Mouse (Mus musculus): ENCODE results near the gene Zfp870. TPM values are rescaled to one million over a fixed set of nuclear protein-coding genes. Genes with fewer than 3 reads are reported as not detected.

The Zfp870 gene
- 8.4 and 9.8 TPM in 2 replicates for polyA plus RNA-seq (2014; fragmentation: Nextera tagmentation; extraction: Ambion mirVana)

GRCm38 (mm10) chr17:32891239-32892180, at the start of gene Zfp870:
Gene Zfp870 (minus strand): TSS chr17:32891642.
- Histone ChIP-seq H3K9ac (ENCODE audit: low read length) (peak within 1 kb of the TSS; percentile 84), H3K27ac (replicated peaks; ENCODE audit: low read depth, low read length) (peak within 1 kb of the TSS; percentile 67), H3K9me3 (ENCODE audit: control insufficient read depth, low read length) (no peaks in the 10 kb centered on the region), H3K4me1 (ENCODE audit: control insufficient read depth, insufficient read depth, low read length) (peaks cover 4% of the 10 kb centered on the region), H3K4me2 (ENCODE audit: low read depth, severe bottlenecking) (peak within 1 kb of the TSS; percentile 53), H3K4me3 (ENCODE audit: low read depth, low read length) (peak within 1 kb of the TSS; percentile 80), H3K36me3 (ENCODE audit: control insufficient read depth, insufficient read depth, low read length) (no peaks in the 10 kb centered on the region), H3K27me3 (ENCODE audit: control insufficient read depth, insufficient read depth, low read length) (no peaks in the 10 kb centered on the region)
- 13% methylated on average over 33 of the region's 33 CpGs for WGBS
- DNase-seq (ENCODE audit: low spot score) (peak; percentile 88), ATAC-seq (ENCODE audit: insufficient number of reproducible peaks, low FRiP score, low TSS enrichment, low read depth) (peak; percentile 97)

DNA sequence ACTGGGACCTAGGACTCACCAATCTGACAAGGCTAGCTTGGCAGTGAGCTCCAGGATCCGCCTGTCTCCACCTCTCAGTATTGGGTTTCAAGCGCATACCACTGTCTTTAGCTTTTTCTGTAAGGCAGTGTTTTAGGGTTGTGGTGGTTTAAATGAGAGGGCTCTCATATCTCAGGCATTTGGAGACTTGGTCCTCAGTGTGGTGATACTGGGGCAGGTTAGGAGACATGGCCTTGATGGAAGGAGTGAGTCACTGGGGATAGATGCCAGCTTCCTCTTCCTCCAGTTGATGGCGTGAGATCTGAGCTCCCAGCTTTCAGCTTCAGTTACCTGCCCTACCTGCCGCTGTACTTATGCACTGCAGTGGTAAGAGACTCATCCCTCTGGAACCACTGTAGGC, 48.4 kb upstream of the Zfp870 start:
- no peak for ATAC-seq (ENCODE audit: insufficient number of reproducible peaks, low FRiP score, low TSS enrichment, low read depth)
- H3K4me2 ChIP-seq (ENCODE audit: low read depth, severe bottlenecking) = no peak overlapping the region
- no peaks in the 10 kb centered on the region for H3K27me3 ChIP-seq (ENCODE audit: control insufficient read depth, insufficient read depth, low read length)
- 80% methylated on average over 4 of the region's 4 CpGs for WGBS
- H3K27ac ChIP-seq (replicated peaks; ENCODE audit: low read depth, low read length) = no peak overlapping the region
- no peaks in the 10 kb centered on the region for H3K9me3 ChIP-seq (ENCODE audit: control insufficient read depth, low read length)
- H3K4me3 ChIP-seq (ENCODE audit: low read depth, low read length) = no peak overlapping the region
- no peak for DNase-seq (ENCODE audit: low spot score)
- no peaks in the 10 kb centered on the region for H3K36me3 ChIP-seq (ENCODE audit: control insufficient read depth, insufficient read depth, low read length)
- no peak overlapping the region for H3K9ac ChIP-seq (ENCODE audit: low read length)
- H3K4me1 ChIP-seq (ENCODE audit: control insufficient read depth, insufficient read depth, low read length) = no peaks in the 10 kb centered on the region

DNA sequence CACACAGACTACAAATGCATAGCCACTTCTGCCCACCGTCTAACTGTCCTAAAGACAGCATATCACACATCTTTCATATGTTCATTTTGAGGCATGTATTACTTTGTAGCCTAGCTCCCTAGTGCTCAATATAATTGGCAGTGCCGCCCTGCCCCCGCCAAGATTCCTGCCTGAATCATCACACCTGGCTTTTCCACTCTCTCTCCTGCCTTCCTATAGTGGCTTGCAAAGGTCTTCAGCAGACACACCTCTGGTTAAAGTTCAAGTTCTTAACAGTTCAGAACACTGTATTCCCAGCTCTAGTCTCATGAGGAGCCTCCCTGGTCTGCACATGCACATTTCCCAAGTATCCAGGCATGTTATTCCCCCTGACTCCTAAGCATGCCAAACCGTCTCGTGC, 36.4 kb upstream of the Zfp870 start:
- no peak overlapping the region for H3K27ac ChIP-seq (replicated peaks; ENCODE audit: low read depth, low read length)
- ATAC-seq (ENCODE audit: insufficient number of reproducible peaks, low FRiP score, low TSS enrichment, low read depth) (no peak), DNase-seq (ENCODE audit: low spot score) (no peak)
- no peaks in the 10 kb centered on the region for H3K36me3 ChIP-seq (ENCODE audit: control insufficient read depth, insufficient read depth, low read length)
- no peak overlapping the region for H3K4me2 ChIP-seq (ENCODE audit: low read depth, severe bottlenecking)
- WGBS = 79% methylated on average over 5 of the region's 5 CpGs
- no peaks in the 10 kb centered on the region for H3K9me3 ChIP-seq (ENCODE audit: control insufficient read depth, low read length)
- no peaks in the 10 kb centered on the region for H3K27me3 ChIP-seq (ENCODE audit: control insufficient read depth, insufficient read depth, low read length)
- no peak overlapping the region for H3K4me3 ChIP-seq (ENCODE audit: low read depth, low read length)
- no peak overlapping the region for H3K9ac ChIP-seq (ENCODE audit: low read length)
- H3K4me1 ChIP-seq (ENCODE audit: control insufficient read depth, insufficient read depth, low read length) = no peaks in the 10 kb centered on the region

DNA sequence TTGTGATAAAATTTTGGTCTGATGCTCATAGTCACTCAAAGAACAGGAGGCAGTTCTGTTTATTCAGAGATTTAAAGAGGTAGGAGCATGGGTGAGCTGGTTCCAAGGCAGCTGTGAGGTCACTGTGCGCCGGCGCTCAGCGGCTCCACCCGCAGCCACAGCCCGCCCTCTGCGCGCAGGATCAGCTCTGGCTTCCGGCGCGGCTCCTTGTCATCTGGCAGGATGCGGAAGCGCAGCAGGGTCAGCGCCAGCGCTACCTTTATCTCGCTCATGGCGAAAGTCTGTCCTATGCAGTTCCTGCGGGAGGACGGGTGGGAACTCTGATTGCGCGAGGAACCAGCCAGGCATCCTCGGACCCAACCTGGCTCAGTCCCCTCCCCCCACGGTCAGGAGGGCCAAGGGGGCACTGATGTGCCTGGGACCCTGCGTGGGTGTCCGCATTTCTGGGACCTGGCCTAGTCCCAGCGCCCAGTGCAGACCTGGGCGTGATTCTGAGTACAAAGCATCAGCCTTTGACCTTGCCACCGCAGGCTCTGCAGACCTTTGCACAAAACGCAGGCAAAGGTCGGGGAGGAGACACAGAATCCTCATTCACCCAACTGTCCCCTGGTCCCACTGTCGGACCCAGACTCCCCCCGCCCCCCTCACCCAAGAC, 33.3 kb upstream of the Zfp870 start:
- Histone ChIP-seq H3K4me3 (ENCODE audit: low read depth, low read length) (peak overlapping the region; percentile 41), H3K4me2 (ENCODE audit: low read depth, severe bottlenecking) (peak overlapping the region; percentile 64), H3K9ac (ENCODE audit: low read length) (peak overlapping the region; percentile 78), H3K9me3 (ENCODE audit: control insufficient read depth, low read length) (no peaks in the 10 kb centered on the region), H3K27ac (replicated peaks; ENCODE audit: low read depth, low read length) (no peak overlapping the region), H3K36me3 (ENCODE audit: control insufficient read depth, insufficient read depth, low read length) (no peaks in the 10 kb centered on the region), H3K4me1 (ENCODE audit: control insufficient read depth, insufficient read depth, low read length) (no peaks in the 10 kb centered on the region), H3K27me3 (ENCODE audit: control insufficient read depth, insufficient read depth, low read length) (no peaks in the 10 kb centered on the region)
- 16% methylated on average over 32 of the region's 32 CpGs for WGBS
- DNase-seq (ENCODE audit: low spot score) = peak; percentile 84
- peak; percentile 76; the same call in 1 of the 2 replicates for ATAC-seq (ENCODE audit: insufficient number of reproducible peaks, low FRiP score, low TSS enrichment, low read depth)

GRCm38 (mm10) chr17:32923681-32924080, 32.2 kb upstream of the Zfp870 start:
- H3K9me3 ChIP-seq (ENCODE audit: control insufficient read depth, low read length) = no peaks in the 10 kb centered on the region
- no peaks in the 10 kb centered on the region for H3K27me3 ChIP-seq (ENCODE audit: control insufficient read depth, insufficient read depth, low read length)
- ATAC-seq (ENCODE audit: insufficient number of reproducible peaks, low FRiP score, low TSS enrichment, low read depth) (no peak), DNase-seq (ENCODE audit: low spot score) (no peak)
- no peak overlapping the region for H3K9ac ChIP-seq (ENCODE audit: low read length)
- no peak overlapping the region for H3K27ac ChIP-seq (replicated peaks; ENCODE audit: low read depth, low read length)
- WGBS = 94% methylated on average over 1 of the region's 1 CpGs
- H3K36me3 ChIP-seq (ENCODE audit: control insufficient read depth, insufficient read depth, low read length) = no peaks in the 10 kb centered on the region
- no peak overlapping the region for H3K4me2 ChIP-seq (ENCODE audit: low read depth, severe bottlenecking)
- H3K4me1 ChIP-seq (ENCODE audit: control insufficient read depth, insufficient read depth, low read length) = no peaks in the 10 kb centered on the region
- no peak overlapping the region for H3K4me3 ChIP-seq (ENCODE audit: low read depth, low read length)

- WGBS = 56% methylated on average over 2 of the region's 2 CpGs
- H3K9me3 ChIP-seq (ENCODE audit: control insufficient read depth, low read length) = no peaks in the 10 kb centered on the region
- H3K4me1 ChIP-seq (ENCODE audit: control insufficient read depth, insufficient read depth, low read length) = no peaks in the 10 kb centered on the region
- no peak for ATAC-seq (ENCODE audit: insufficient number of reproducible peaks, low FRiP score, low TSS enrichment, low read depth)
- H3K4me2 ChIP-seq (ENCODE audit: low read depth, severe bottlenecking) = no peak overlapping the region
- no peak overlapping the region for H3K4me3 ChIP-seq (ENCODE audit: low read depth, low read length)
- no peaks in the 10 kb centered on the region for H3K27me3 ChIP-seq (ENCODE audit: control insufficient read depth, insufficient read depth, low read length)
- no peaks in the 10 kb centered on the region for H3K36me3 ChIP-seq (ENCODE audit: control insufficient read depth, insufficient read depth, low read length)
- no peak for DNase-seq (ENCODE audit: low spot score)
- no peak overlapping the region for H3K27ac ChIP-seq (replicated peaks; ENCODE audit: low read depth, low read length)
- no peak overlapping the region for H3K9ac ChIP-seq (ENCODE audit: low read length)
Measured at GRCm38 (mm10) chr17:32919123-32919522, 27.7 kb upstream of the Zfp870 start.

DNA sequence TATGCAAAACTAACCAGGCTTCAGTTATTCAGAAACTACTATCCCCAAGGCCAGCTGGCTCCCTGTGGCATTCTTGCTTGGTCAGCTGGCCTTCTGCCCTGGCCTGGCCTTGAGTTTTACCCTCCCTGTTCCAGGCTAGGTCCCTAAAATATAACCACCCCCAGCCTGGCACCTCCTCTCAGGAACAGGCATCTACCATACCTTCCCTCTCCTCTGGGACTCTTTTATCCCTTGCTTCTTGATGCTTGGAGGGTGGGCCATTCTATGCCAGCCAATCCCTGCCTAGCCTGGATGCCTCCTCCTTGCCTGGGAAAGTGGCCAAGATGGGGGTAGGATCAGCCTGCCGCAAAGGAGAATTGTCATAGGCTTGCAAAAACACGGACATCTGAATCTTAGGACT, 25.7 kb upstream of the Zfp870 start, which contains the start of gene Cyp4f14:
Gene Cyp4f14 (minus strand): TSS at position 212 of the 400 bp plus-strand sequence.
- H3K4me2 ChIP-seq (ENCODE audit: low read depth, severe bottlenecking) = no peak within 1 kb of the TSS
- H3K9ac ChIP-seq (ENCODE audit: low read length) = no peak within 1 kb of the TSS
- ATAC-seq (ENCODE audit: insufficient number of reproducible peaks, low FRiP score, low TSS enrichment, low read depth) (no peak), DNase-seq (ENCODE audit: low spot score) (no peak)
- WGBS = 75% methylated on average over 2 of the region's 2 CpGs
- H3K4me3 ChIP-seq (ENCODE audit: low read depth, low read length) = no peak within 1 kb of the TSS
- H3K27ac ChIP-seq (replicated peaks; ENCODE audit: low read depth, low read length) = no peak within 1 kb of the TSS
- H3K9me3 ChIP-seq (ENCODE audit: control insufficient read depth, low read length) = no peaks in the 10 kb centered on the region
- no peaks in the 10 kb centered on the region for H3K36me3 ChIP-seq (ENCODE audit: control insufficient read depth, insufficient read depth, low read length)
- H3K4me1 ChIP-seq (ENCODE audit: control insufficient read depth, insufficient read depth, low read length) = no peaks in the 10 kb centered on the region
- H3K27me3 ChIP-seq (ENCODE audit: control insufficient read depth, insufficient read depth, low read length) = no peaks in the 10 kb centered on the region

- Histone ChIP-seq H3K4me1 (ENCODE audit: control insufficient read depth, insufficient read depth, low read length) (no peaks in the 10 kb centered on the region), H3K4me3 (ENCODE audit: low read depth, low read length) (no peak overlapping the region), H3K36me3 (ENCODE audit: control insufficient read depth, insufficient read depth, low read length) (no peaks in the 10 kb centered on the region), H3K9ac (ENCODE audit: low read length) (no peak overlapping the region), H3K27ac (replicated peaks; ENCODE audit: low read depth, low read length) (no peak overlapping the region), H3K4me2 (ENCODE audit: low read depth, severe bottlenecking) (no peak overlapping the region), H3K9me3 (ENCODE audit: control insufficient read depth, low read length) (no peaks in the 10 kb centered on the region), H3K27me3 (ENCODE audit: control insufficient read depth, insufficient read depth, low read length) (no peaks in the 10 kb centered on the region)
- no peak for ATAC-seq (ENCODE audit: insufficient number of reproducible peaks, low FRiP score, low TSS enrichment, low read depth)
- 81% methylated on average over 1 of the region's 1 CpGs for WGBS
- no peak for DNase-seq (ENCODE audit: low spot score)
Measured at GRCm38 (mm10) chr17:32916075-32916474, 24.6 kb upstream of the Zfp870 start.
